Mouse (Mus musculus) erythroblast, adult 5-6 weeks (primary cell): ENCODE results near the gene Neb. TPM values are rescaled to one million over a fixed set of nuclear protein-coding genes. Genes with fewer than 3 reads are reported as not detected.

Experiments
- ATAC-seq: replicated peaks from 2 replicates; pipeline ENCODE4 v1.8.0; 2016; ENCODE audit warnings: moderate number of reproducible peaks, mild to moderate bottlenecking, moderate TSS enrichment, inconsistent platforms; ENCODE audit not compliant: poor library complexity, low FRiP score, severe bottlenecking
- total RNA-seq, 2 experiments: library from RNA; stranded (forward) in 1 of 2; stranded (reverse) in 1 of 2; fragments of 150-400 nt in 1 of 2; fragments of 200-764, 138-1000 nt in 1 of 2; gene quantifications; 2 replicates each; pipeline versions ENCODE4 v1.2.3 to v1.2.4; 2015 to 2017; ENCODE audit warnings: low replicate concordance in 2 of 2

The Neb gene
- total RNA-seq, 2 experiments from 2014 or later, result not detected

DNA sequence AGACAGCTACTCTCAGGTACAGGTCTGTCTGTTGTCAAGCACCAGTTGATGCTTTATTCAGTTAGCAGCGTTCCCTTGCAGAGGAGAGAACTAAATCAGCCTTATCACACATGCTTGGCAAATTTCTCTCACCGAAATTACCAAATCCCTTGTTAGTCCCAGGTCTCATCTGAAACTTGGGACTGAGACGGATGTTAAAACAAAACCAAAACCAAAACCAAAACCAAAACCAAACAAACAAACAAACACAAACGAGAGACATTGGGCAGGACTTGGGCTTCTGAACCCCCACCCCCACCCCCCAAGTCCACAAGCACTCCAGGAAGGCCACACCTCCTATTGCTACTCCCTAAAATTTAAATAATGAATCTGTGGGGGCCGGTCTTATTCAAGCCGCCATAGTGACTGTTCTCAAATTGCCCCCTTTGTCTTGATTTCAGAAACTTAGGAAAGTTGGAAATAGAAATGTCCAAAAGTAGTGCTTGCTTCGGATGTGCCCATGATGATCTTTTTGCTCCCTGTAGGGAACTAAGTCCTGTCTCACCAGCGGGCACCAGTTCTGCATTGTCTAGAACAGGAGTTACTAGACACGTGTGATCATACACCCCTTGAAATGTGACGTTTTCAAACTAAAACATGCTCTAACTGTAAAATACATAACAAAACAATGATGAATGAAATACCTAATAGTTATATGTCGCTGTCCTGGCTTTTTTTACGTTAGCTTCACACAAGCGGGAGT is 397 bp downstream of the Neb start:
- ATAC-seq, result no peak

DNA sequence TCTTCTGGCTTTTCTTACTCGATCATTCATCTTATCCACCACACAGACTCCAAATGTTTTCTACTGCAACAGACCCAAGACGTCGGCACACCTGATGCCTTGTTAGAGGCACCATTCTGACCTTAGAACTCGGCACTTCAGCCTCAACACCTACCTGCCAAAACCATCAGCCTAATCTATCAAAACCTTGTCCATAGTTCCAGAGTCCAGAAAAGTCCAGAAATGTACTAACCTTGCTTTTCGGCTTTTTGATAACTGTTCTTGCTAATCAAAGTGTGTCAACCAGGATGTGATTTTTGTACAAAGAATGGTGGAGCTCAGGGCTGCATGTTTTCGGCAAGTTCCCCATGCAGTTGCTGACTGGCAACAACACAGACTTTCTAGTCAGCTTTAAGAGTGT is 3.6 kb downstream of the Neb start:
- ATAC-seq, result no peak

DNA sequence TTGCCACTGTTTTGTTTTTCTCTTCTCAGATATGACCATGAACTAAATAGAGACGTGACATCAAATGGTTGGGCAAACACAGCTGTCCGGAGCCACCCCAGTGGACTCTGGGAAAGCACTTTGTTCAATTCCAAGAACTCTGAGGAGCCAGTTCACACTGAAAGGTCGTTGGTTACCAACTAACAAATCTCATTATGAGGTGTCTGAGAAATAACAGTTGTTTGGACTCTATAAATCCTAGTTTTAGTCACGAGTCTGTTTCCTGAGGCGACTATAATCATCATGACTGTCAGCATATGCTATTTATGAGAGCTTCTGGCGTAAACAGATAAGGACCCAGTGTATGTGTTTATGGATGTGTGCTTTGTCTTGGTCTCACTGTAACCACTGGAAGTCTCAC is 5.8 kb downstream of the Neb start:
- no peak for ATAC-seq

DNA sequence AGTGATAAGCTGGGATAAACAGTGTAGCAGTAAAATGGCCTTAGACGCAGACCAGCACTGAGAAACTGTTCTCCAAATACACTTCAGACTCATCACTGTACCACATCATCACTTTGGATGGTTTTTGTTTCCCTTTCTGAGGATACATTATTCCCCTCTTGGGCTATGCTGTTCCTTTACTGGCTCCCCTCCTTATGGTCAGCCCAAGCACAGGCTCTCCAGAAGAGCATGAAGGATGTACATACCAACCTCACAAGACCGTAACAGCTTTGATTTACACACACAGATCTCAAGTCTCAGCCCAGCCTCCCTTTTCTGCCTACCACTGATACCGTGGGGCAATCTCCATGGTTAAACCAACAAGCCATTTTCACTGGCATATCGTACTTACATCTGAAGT is 6.2 kb downstream of the Neb start:
- ATAC-seq, result no peak

GRCm38 (mm10) chr2:52371066-52371465 is 7.2 kb downstream of the Neb start:
- no peak for ATAC-seq

DNA sequence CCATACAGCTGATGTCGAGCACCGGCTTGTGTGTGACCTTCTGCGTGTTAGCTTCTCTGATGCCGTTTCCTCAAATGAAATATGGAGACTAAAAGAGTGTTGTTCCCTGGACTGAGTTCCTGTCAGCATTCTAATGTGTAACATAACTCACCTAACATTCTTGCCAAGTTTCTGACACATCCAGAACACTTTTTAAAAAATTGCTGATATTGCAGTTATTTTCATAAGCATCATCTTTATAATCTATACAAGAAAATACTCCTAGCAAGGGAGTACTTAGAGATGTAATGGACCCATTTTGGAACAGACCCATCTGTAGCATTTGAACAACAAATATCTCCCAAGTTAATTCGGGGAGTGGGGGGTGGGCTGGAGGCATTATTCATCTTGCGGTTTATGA is 8.7 kb downstream of the Neb start:
- no peak for ATAC-seq

DNA sequence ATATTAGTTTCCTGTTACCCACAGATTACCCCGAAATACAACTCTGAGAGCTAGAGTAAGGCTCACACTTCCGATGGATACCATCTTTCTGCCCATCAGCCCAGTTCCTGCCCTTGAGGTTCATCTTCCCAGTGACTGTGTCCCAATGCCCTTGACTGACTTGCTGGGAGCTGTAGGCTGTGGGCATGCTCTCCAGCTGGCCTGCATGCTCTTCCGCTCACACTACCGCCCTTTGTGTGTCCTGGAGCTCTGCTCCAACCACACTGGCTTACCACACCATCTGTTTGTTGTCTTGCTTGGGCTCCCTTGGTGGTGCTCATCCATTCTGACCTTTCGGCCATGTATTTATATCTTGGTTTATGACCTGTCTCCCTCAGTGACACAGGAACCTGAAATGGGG is 10.6 kb downstream of the Neb start:
- ATAC-seq, result no peak

DNA sequence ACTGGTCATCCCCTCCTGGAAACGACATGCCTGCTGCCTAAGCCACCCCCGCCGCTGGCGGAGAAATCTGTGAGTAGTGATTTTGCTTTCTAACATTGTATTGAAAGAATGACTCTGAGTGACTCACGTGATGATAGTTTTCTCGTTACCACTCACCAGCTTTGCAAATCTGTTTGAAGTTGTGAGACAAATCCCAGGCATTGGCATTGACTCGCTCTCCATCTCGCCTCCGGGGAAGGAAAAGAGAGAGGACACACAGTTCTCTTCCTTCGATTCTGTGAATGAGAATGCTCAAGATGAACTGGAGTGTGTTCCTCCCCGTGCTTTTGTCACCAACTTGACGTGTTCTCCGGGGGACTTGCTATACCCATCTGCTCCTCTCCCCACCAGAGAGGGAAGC is 11.0 kb downstream of the Neb start:
- ATAC-seq, result no peak

DNA sequence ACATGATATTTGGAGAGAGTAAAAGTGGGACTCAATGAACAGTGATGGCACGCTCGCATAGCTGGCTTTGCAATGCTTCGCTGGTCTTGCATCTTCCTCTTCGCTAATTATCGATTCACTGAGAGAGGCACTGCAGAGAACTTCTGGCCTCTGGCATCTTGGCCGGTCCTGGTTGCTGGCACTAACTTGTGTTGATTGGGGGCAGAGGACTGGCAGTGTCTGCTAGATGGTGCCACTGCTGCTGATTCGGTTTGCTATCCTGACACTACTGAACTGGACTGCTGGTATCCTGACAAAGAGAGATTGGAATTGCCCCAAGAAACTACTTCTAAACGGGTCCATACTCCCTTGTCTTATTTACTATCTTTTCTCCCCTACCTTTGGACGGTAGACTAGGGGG is 17.2 kb downstream of the Neb start:
- no peak for ATAC-seq

DNA sequence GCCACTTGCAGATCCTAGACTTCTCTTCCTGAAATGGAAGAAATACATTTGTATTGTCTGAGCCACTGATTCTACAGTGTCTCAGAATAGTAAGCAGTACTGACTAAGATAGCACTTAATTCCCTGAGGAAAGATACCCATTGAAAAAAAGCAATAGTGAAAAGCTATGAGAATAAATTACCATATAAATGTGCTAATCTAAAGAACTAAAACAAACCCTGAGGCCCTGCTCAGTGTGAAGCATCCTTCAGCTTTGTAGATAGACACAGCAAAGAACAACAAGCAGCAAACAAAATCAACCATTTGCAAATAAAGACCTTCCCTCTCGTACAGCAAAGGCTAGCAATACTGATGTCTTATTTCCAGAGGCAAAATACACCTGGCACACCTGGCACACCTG is 18.6 kb downstream of the Neb start:
- no peak for ATAC-seq

DNA sequence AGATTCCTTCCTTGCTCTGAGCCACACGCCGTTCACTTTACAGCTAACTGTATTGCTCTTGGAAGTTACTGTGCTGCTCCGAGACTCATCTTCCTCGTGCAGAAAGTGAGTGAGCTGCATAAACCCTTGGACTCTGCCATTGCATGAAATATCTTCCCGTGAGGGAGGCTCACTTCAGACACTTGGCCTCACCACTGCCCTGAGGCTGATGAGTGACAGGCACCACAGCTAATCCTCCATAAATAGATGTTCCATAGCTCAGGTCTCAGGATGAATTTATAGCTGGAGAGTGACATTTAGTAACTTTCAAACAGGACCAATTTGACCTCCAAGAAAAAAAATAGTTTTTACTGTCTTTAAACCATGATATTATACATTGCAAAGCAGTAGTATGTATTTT is 20.1 kb downstream of the Neb start:
- no peak for ATAC-seq

- no peak for ATAC-seq
Observed at GRCm38 (mm10) chr2:52351029-52351428, 27.2 kb downstream of the Neb start.

- no peak for ATAC-seq
Observed at GRCm38 (mm10) chr2:52340990-52341389, 37.3 kb downstream of the Neb start.

- ATAC-seq, result no peak
Observed at GRCm38 (mm10) chr2:52335556-52335955, 42.7 kb downstream of the Neb start.

GRCm38 (mm10) chr2:52335087-52335486 is 43.2 kb downstream of the Neb start:
- ATAC-seq, result no peak

DNA sequence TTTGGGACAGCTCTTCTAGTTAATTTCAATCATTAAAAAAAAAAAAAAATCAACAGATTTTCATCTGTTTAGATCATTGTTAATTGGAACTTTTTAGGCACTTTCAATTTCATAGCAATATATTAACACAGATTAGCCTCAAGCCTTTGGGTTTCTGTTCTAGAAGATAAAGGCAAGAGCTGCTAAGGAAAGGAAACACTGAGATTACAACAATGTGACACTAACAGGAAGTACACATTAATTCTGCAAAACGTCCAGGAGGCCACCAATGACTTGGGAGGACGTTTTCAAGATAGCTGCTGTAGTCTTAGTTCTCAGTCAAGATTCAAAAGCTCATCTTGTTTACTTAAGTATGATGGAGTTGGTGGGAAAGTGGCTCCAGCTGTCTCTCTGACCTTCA is 44.7 kb downstream of the Neb start:
- no peak for ATAC-seq

GRCm38 (mm10) chr2:52331761-52332160 is 46.5 kb downstream of the Neb start:
- no peak for ATAC-seq

DNA sequence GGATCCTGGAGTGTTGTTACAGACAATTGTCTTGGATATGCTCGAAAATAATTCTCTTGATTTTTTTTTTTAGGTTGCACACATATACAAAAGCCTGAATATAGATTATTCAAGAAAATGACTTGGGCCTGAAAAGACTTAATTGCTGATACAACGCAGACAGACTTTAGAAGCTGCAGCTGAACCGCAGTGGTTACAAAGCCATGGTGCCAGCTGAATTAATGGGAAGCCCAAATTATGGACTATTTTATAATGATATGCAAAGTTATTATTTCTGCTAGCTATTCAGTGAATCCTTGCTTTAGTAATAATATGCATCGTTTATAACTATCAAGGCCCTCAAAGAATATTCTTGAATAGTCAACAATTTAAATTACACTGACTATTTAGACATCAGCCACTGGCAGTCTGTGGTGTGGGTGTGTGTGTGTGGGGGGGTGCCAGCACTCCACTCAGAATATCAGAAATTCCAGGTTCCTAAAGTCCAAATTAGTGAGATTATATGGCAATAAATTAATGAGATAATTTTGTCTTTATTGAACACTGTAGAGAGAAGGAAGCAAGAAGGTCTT is 50.9 kb downstream of the Neb start:
- no peak for ATAC-seq

- ATAC-seq, result no peak
Observed at GRCm38 (mm10) chr2:52321866-52322265, 56.4 kb downstream of the Neb start.

DNA sequence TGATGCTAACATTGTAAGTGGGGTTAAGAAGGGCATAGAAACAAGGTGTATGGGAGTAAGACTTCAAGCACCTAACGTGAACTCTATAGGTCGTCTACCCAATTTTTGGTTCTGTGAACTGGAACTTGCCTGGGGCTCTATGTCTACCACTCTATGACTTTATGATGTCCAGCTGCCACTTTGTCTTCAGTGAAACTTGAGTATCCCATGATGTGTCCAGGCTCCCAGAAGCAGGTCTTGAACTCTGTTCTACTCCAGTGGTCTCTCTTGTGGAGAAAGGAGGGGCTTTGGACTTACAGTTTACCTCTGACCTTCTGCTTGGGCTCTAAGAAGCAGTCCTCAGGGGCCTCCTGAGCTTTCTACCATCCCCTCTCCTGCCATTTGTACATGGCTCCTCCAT is 58.1 kb downstream of the Neb start:
- ATAC-seq, result no peak

DNA sequence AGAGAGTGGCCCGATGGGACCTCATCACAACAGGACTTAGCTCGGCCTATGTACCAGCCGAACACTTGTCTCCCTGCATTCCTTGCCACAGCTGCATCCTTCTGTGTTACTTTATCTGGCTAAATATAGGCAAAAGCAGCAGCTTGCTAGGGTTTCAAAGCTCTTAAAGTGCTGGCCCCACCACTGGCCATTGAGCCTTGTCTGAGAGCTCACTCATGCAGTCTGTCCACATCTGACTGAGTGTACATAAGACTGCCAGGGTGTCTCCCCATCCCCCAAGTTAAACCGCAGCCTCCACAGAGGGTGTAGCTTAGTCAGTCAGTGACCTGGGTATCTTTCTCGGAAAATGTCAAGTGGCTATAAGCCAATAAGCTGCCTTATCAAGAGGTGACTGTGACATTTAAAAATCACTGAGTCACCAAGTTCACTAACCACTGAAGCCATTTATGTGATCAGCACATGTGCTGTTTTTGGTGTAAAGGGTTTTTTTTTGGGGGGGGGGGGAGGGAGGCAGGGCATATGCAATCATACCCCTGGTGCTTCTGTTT is 59.2 kb downstream of the Neb start:
- ATAC-seq, result no peak

DNA sequence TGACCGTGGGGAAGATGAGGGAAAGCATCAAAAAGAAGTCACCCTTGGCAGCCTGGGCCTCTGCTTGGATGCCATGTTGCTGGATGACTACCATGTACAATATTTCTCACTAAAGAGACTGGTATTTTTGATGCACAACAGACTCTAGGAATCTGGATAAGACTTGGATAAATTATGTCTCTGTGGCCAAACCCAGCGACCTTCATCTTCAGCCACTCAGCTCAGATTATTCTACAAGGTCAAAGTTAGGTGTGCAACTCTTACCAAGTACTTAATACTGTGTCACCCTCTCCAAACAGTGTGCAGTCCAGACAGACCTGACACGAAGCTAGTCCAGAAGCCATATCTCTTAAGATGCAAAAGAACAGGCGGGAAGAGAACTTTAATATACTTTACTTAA is 60.8 kb downstream of the Neb start:
- ATAC-seq, result no peak
